Mouse (Mus musculus) heart, embryonic 14.5 days (tissue): Measurements from ENCODE around the gene Sgf29. TPM values are rescaled to one million over a fixed set of nuclear protein-coding genes. Genes with fewer than 3 reads are reported as not detected.
"Not testable (repeated sequence)": the region's sequence is repeated elsewhere in the genome, so short reads cannot be mapped to it uniquely, and the experiment has no call there.

Experiments
- ATAC-seq: fragments of 200-750 bp; cut with Nextera tagmentation; 2 replicates; pipeline ENCODE4 v1.8.0; 2017; ENCODE audit warnings: low read depth, moderate TSS enrichment; ENCODE audit not compliant: insufficient number of reproducible peaks, insufficient read depth, low FRiP score
- H3K27ac ChIP-seq, 2 experiments: fragments of 200-500 bp in 1 of 2; fragments of 300-500 bp in 1 of 2; sonication (generic) in 1 of 2; replicated peaks in 1 of 2; 2 replicates each; pipeline ENCODE4 v1.5.1; 2012 to 2014; ENCODE audit warnings: low read depth in 2 of 2, low read length in 2 of 2, control low read depth in 1 of 2, mild to moderate bottlenecking in 1 of 2, mixed read lengths in 1 of 2; ENCODE audit not compliant: control insufficient read depth in 1 of 2, insufficient read depth in 1 of 2
- H3K27me3 ChIP-seq: fragments of 300-500 bp; sonication (generic); 2 replicates; pipeline ENCODE4 v1.6.1; 2014; ENCODE audit warnings: mild to moderate bottlenecking, low read length, control low read depth; ENCODE audit not compliant: control insufficient read depth, insufficient read depth
- H3K36me3 ChIP-seq: fragments of 300-500 bp; sonication (generic); 2 replicates; pipeline ENCODE4 v1.6.1; 2014; ENCODE audit warnings: mild to moderate bottlenecking, control low read depth, low read length, mixed read lengths; ENCODE audit not compliant: control insufficient read depth, insufficient read depth
- H3K4me1 ChIP-seq, 2 experiments: fragments of 200-500 bp in 1 of 2; fragments of 300-500 bp in 1 of 2; sonication (generic) in 1 of 2; 2 replicates each; pipeline ENCODE4 v1.6.1; 2012 to 2014; ENCODE audit warnings: low read length in 2 of 2, control low read depth in 1 of 2, mixed read lengths in 1 of 2; ENCODE audit not compliant: control insufficient read depth in 2 of 2, insufficient read depth in 2 of 2
- H3K4me2 ChIP-seq: fragments of 300-500 bp; sonication (generic); 2 replicates; pipeline ENCODE4 v1.6.1; 2014; ENCODE audit warnings: mild to moderate bottlenecking, low read length
- H3K4me3 ChIP-seq, 2 experiments: fragments of 200-500 bp in 1 of 2; fragments of 300-500 bp in 1 of 2; sonication (generic) in 1 of 2; 2 replicates each; pipeline ENCODE4 v1.5.1; 2012 to 2014; ENCODE audit warnings: low read length in 2 of 2, mild to moderate bottlenecking in 2 of 2, control low read depth in 1 of 2, low read depth in 1 of 2, moderate library complexity in 1 of 2; ENCODE audit not compliant: control insufficient read depth in 1 of 2, insufficient read depth in 1 of 2
- H3K9ac ChIP-seq: fragments of 300-500 bp; sonication (generic); 2 replicates; pipeline ENCODE4 v1.6.1; 2014; ENCODE audit warnings: mild to moderate bottlenecking, low read length
- H3K9me3 ChIP-seq: fragments of 300-500 bp; sonication (generic); 2 replicates; pipeline ENCODE4 v1.6.1; 2016; ENCODE audit warnings: low read length, control low read depth; ENCODE audit not compliant: control insufficient read depth
- WGBS: fragments of 180-500 bp; shearing (Covaris S2); extraction: QIAGEN DNeasy Blood & Tissue Kit; methylation state at CpG from one replicate; pipeline ENCODE4 v1.1.7; 2014; 5-methylcytosine and 5-hydroxymethylcytosine counted together
- polyA plus RNA-seq: library from polyadenylated mRNA; unstranded; fragments of >200 nt; fragmentation: Nextera tagmentation; extraction: Ambion mirVana; gene quantifications from 2 replicates; pipeline ENCODE4 v1.2.1, GENCODE M21; 2014

The Sgf29 gene
- polyA plus RNA-seq, 1 experiment from 2014 or later = 22.4 TPM

GRCm38 (mm10) chr7:126643244-126643617 lies 5.9 kb upstream of the Sgf29 start:
- not testable (repeated sequence) for H3K9ac ChIP-seq, H3K4me2 ChIP-seq, H3K4me1 ChIP-seq, H3K36me3 ChIP-seq, H3K9me3 ChIP-seq, H3K27me3 ChIP-seq, H3K27ac ChIP-seq, H3K4me3 ChIP-seq, ATAC-seq
- WGBS = 68% methylated on average over 2 of the region's 3 CpGs

- no peaks in the 10 kb centered on the region for H3K36me3 ChIP-seq
- H3K4me2 ChIP-seq = no peak overlapping the region
- H3K27ac ChIP-seq = no peak overlapping the region
- no peak for ATAC-seq
- no peaks in the 10 kb centered on the region; the same call in 1 of the 2 replicates for H3K27me3 ChIP-seq
- H3K4me3 ChIP-seq = no peak overlapping the region
- no peaks in the 10 kb centered on the region for H3K9me3 ChIP-seq
- no peak overlapping the region for H3K9ac ChIP-seq
- WGBS = 61% methylated on average over 3 of the region's 3 CpGs
- peaks cover 0 to 5% of the 10 kb centered on the region in 2 experiments; a peak in 2 of 4 replicates for H3K4me1 ChIP-seq
These were observed 4.8 kb upstream of the Sgf29 start for GRCm38 (mm10) chr7:126644345-126644744.

DNA sequence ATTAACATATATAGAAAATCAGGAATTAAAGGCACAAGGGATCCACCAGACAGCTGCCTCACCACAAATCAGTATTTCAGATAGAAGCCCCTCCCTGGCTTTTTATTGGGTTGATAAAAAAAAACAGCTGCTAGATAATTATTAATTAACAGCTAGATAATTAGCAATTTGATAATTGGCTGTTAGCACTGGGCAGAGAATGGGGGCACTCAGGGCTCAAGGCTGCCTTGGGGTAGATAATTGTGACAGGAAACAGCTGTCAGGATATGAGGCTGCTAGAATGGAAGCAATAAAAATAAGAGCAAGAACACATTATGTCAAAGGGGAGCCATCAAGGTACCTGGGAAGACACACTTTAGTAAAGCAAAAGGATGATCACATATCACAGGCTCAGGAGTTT lies 4.2 kb upstream of the Sgf29 start:
- H3K4me1 ChIP-seq = peaks cover 0 to 8% of the 10 kb centered on the region in 2 experiments; a peak in 2 of 4 replicates
- ATAC-seq = no peak
- no peaks in the 10 kb centered on the region for H3K36me3 ChIP-seq
- H3K27me3 ChIP-seq = no peaks in the 10 kb centered on the region; the same call in 1 of the 2 replicates
- H3K4me2 ChIP-seq = no peak overlapping the region
- no peaks in the 10 kb centered on the region for H3K9me3 ChIP-seq
- H3K4me3 ChIP-seq = no peak overlapping the region
- no peak overlapping the region for H3K9ac ChIP-seq
- H3K27ac ChIP-seq = no peak overlapping the region

GRCm38 (mm10) chr7:126645708-126646107 lies 3.4 kb upstream of the Sgf29 start:
- ATAC-seq = no peak
- Histone ChIP-seq H3K4me1 (peaks cover 0 to 12% of the 10 kb centered on the region in 2 experiments; a peak in 2 of 4 replicates), H3K4me2 (no peak overlapping the region), H3K9me3 (no peaks in the 10 kb centered on the region), H3K27me3 (no peaks in the 10 kb centered on the region), H3K36me3 (no peaks in the 10 kb centered on the region), H3K4me3 (no peak overlapping the region), H3K27ac (no peak overlapping the region), H3K9ac (no peak overlapping the region)
- 56% methylated on average over 5 of the region's 5 CpGs for WGBS

- Histone ChIP-seq H3K4me1 (peaks cover 0 to 12% of the 10 kb centered on the region in 2 experiments; a peak in 2 of 4 replicates), H3K4me3 (peak overlapping the region in 1 of 2 experiments; percentile 54; a peak in 1 of 4 replicates), H3K27me3 (no peaks in the 10 kb centered on the region), H3K27ac (no peak overlapping the region), H3K9ac (no peak overlapping the region), H3K9me3 (no peaks in the 10 kb centered on the region), H3K4me2 (peak overlapping the region; percentile 87), H3K36me3 (no peaks in the 10 kb centered on the region)
- no peak for ATAC-seq
- 78% methylated on average over 4 of the region's 4 CpGs for WGBS
These were observed 623 bp upstream of the Sgf29 start for GRCm38 (mm10) chr7:126648486-126648885.

GRCm38 (mm10) chr7:126650852-126651251 lies 1.7 kb downstream of the Sgf29 start:
- Histone ChIP-seq H3K4me1 (peaks cover 0 to 12% of the 10 kb centered on the region in 2 experiments; a peak in 2 of 4 replicates), H3K9ac (no peak overlapping the region), H3K9me3 (no peaks in the 10 kb centered on the region), H3K27ac (no peak overlapping the region), H3K4me3 (no peak overlapping the region), H3K27me3 (no peaks in the 10 kb centered on the region), H3K36me3 (no peaks in the 10 kb centered on the region), H3K4me2 (no peak overlapping the region)
- WGBS = 52% methylated on average over 2 of the region's 2 CpGs
- ATAC-seq = no peak

DNA sequence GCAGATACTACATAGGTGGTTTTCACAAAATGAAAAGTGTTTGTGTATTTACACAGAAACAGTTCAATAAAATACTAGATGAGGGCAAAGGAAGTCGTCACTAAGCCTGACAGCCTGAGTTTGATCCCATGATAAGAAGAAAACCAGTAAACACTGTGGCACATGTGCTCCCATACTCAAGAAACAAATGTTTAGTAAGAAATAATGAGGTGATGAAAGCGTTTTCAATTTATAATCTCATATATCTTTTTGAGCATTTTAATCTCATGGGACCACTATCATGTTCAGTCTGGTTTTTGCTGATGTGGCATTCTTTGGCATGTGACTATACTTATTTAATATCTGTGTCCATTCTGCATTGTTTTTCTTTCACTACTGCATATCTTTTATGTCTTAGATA lies 4.9 kb downstream of the Sgf29 start:
- ATAC-seq = no peak
- Histone ChIP-seq H3K36me3 (no peaks in the 10 kb centered on the region), H3K9ac (no peak overlapping the region), H3K4me2 (no peak overlapping the region), H3K4me3 (no peak overlapping the region), H3K4me1 (peaks cover 0 to 7% of the 10 kb centered on the region in 2 experiments; a peak in 2 of 4 replicates), H3K27me3 (no peaks in the 10 kb centered on the region), H3K27ac (no peak overlapping the region), H3K9me3 (no peaks in the 10 kb centered on the region)
- 83% methylated on average over 2 of the region's 2 CpGs for WGBS

DNA sequence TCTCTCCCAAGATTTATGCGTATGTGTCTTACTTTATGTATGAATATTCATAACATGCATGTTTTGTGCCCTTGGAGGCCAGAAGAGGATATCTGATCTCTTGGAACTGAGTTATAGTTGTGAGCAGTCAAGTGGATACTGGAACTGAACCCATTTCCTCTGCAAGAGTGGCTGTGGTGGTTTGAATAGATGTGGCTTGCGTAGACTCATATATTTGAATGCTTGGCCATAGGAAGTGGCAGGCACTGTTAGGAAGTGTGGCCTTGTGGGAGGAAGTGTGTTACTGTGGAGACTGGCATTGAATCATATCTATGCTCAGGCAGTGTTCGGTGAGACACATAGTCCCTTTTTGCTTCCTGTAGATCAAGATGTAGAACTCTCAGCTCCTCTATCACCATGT lies 6.6 kb downstream of the Sgf29 start:
- no peak overlapping the region for H3K27ac ChIP-seq

More for the DNA sequence above, 6.6 kb downstream of the Sgf29 start:
- Histone ChIP-seq H3K27me3 (no peaks in the 10 kb centered on the region), H3K36me3 (no peaks in the 10 kb centered on the region), H3K4me1 (no peaks in the 10 kb centered on the region), H3K4me3 (no peak overlapping the region), H3K4me2 (no peak overlapping the region), H3K9me3 (no peaks in the 10 kb centered on the region), H3K9ac (no peak overlapping the region)
- no peak for ATAC-seq
- WGBS = 76% methylated on average over 3 of the region's 3 CpGs
